Mouse (Mus musculus): ENCODE data around the gene Prpf4.

The Prpf4 gene

DNA sequence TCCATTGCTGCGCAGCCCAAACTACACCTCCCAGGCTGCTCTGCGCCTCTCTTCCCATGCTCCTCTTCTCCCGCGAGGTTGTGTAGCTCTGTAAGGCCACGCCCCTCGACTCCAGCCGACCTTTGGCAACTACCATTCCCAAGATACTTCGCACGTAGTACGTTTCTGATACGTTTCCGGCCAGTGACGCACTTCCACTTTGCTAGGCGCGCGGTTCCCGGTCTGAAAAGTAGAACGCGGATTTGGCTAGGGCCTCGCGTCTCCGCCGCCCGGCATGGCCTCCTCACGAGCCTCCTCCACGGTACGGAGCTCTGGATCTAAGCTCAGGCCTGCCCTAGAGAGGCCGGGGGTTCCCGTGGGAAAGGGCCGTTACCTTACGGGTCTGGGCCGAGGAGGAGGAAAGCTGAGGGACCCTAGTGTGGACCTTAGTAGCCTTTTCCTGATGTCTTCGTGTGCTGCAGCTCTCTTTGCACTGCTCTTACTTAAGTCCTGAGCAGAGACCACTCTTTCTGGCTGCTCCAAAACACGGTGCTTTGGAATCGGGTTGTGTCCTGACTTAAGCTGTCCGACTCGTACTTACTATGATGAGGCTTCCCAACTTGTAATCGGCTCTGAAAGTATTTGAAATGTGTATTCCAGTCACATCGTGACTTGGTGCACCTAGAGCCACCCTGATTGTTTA is at the start of gene Prpf4, which contains the start of gene Cdc26:
TSS of gene Prpf4 (plus strand) at position 197 of the 682 bp plus-strand sequence.
TSS of gene Cdc26 (minus strand) at position 42 of the 682 bp plus-strand sequence.
- peak; percentile 98 to 99 for DNase-seq (ENCODE audit: inconsistent age in 2 of 2, low spot score in 1 of 2)

DNA sequence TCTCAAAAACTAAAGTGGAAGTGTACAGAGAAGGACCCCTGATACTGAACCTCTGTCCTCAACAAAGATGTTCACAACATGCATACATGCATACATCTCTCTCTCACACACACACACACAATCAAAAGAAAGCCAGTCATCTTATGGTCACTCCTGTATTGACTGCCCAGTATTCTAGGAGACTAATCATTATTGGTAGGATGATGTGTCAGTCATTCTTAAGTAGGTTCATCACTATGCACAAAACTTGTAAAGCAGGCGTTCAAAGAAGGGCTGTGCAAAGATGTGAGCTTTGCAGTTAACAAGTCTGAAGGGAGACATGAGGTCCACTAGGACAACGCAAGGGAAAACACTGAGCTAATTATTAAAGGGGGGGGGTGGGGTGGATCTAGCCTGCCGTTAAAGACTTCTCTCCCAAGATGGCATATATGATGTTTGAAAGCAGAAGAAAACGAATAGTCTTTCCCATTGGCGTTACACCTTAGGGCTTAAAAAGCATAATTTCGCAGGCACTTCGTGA is 49.3 kb upstream of the Prpf4 start:
- peak in 1 of 2 experiments; percentile 20 for DNase-seq (ENCODE audit: inconsistent age in 2 of 2, low spot score in 1 of 2)

DNA sequence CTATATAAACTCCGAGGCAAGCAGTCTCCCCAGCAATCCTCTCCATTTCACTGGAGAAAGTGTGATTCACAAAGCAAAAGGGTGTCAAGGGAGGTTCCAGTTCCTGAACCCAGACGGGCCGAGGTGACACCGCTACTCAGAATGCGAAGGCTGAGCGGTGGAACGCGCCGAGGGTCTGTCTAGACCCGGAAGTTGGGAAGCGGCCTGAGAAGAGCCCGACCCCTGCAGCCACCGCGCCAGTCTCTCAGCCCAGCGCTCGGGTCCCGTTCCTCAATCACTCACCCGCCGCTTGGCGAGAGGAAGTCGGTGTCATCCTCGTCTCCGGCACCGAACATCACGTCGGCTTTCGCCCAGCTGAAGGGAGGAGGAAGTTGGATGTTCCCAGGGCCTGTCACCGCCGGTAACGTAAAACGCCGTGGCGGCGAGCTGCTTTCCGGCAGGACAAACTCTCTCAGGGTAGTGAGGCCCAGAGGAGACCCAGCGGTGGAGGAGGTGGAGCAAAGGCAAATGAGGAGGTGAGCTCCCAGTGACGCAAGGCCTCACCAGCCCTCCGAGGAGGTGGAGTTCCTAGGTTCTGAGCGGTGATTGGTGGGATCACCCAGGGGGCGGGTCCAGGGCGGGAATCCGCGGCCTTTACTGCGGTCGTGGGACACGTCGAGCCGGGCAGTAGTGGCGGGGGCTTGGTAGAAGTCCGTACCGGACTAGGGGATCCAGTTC is 48.4 kb upstream of the Prpf4 start, which contains the start of the genes Fkbp15 and Slc31a1:
TSS of gene Fkbp15 (minus strand) at position 461 of the 717 bp plus-strand sequence.
TSS of gene Slc31a1 (plus strand) at position 640 of the 717 bp plus-strand sequence.
- DNase-seq (ENCODE audit: inconsistent age in 2 of 2, low spot score in 1 of 2): peak; percentile 97 to 99

DNA sequence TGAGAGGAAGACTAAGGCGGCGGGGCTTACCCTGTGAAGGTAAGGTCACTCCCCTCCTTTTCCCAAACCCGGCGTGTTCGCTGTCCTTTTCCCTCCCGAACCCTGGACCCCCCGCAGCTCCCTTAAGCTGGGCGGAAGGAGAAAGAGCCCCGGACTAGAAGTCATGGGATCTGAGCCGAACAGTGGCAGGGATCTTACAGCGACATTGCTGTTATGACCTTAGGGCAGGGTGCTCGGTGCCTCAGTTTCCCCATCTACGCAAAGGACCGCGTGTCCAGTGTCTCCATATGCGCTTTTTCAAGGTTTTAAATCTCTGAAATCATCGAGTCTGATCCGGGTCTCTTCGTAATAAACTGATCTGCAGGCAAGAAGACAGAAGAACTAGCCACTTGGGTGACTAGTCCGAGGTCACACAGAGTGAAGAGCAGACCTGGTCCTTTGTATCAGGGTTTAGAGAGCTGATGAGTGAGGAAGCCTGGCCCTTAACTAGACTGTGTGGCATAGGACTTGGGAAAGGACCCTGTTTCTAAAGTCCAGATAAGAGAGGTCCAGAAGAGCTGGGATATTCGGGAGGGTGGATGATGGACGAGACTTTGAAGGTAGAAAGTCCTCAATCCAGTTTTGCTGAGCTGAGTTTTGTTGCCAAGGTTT is 47.7 kb upstream of the Prpf4 start:
- peak in 1 of 2 experiments; percentile 73 for DNase-seq (ENCODE audit: inconsistent age in 2 of 2, low spot score in 1 of 2)

DNA sequence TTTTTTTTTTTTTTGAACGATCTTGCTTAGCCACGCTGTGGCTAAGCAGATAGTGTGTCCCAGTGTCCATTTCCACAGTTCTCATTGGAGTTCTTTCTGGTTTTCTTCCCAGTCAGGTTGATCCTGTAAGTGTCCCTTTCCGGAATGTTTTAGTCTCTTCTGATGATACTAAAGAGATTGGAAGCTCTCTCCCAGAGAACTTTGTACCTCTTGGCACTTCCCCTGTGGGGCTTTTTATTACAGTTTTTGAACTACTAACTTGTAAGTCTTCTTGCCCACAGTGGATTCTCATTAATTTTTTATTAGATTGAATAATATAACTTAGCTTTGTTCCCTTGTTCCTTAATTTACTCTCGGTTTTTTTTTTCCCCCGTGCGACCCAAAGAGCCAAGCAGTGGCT is 47.0 kb upstream of the Prpf4 start:
- peak in 1 of 2 experiments; percentile 30 for DNase-seq (ENCODE audit: inconsistent age in 2 of 2, low spot score in 1 of 2)

DNA sequence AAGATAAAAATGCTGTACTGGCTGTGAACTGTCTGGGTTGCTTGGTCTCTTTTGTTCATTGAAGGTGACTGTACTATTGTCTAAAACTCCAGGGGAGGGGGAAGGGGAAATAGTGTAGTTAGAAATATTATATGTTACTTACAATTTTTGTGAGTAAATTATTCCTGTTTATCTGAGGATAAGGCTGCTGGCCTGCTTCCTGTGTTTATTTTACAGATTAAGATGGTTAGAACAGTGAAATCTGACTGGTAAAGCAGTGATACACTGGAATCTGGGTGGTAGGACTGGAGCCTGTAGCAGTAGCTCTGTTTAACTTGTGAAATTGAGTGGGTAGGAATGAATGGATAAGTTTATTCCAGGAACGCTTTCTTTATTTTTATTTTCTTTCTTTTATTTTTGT is 46.6 kb upstream of the Prpf4 start:
- DNase-seq (ENCODE audit: inconsistent age in 2 of 2, low spot score in 1 of 2): no peak

DNA sequence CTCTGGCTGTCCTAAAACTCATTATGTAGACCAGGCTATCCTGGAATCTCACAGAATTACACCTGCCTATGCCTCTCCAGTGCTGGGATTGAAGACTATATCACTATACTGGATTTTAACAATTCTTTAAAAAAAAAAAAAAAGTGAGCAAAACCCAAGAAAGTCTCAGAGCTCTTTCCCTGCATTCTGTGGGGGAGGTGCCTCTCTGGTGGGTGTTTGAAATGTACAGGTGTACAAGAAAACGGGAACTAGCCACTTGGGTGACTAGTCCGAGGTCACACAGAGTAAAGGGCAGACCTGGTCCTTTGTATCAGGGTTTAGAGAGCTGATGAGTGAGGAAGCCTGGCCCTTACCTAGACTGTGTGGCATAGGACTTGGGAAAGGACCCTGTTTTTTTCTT is 46.2 kb upstream of the Prpf4 start:
- DNase-seq (ENCODE audit: inconsistent age in 2 of 2, low spot score in 1 of 2): no peak

DNA sequence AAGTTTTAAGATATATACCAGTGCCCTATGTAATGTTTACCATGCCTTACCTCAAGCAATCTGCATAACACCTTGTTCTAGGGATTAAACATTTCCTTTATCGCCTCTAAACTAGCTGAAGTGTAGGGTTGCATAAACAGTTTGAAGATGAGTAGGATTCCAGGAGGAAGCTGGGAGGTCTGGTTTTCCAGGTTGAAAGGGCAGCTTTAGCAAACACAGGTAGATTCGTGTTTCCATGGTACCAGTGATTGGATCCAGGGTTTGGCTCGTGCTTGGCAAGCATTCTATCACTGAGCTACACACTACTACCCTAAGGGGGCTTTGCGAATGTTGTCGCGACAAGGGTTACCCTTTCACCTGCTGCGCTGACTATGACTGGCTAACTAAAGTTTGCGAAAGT is 44.3 kb upstream of the Prpf4 start:
- DNase-seq (ENCODE audit: inconsistent age in 2 of 2, low spot score in 1 of 2): peak in 1 of 2 experiments; percentile 21

DNA sequence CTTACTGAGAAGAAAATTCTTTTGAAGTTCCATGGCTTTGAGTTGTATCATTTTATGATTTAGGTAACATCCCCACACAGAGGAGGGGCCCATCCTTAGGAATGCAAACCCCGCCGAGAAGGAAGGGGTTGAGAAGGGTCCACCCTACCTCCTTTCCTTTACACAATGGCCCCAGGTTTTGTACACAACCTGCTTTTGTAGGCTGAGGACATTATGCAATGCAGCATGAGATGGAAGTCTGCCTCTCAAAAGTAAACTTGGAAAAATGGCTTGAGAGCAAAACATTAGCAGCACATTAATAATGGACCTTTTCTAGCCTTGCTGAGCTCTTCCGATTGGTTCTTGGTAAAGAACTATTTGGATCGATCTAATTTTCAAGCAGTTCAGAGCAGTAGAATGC is 42.3 kb upstream of the Prpf4 start:
- no peak for DNase-seq (ENCODE audit: inconsistent age in 2 of 2, low spot score in 1 of 2)

DNA sequence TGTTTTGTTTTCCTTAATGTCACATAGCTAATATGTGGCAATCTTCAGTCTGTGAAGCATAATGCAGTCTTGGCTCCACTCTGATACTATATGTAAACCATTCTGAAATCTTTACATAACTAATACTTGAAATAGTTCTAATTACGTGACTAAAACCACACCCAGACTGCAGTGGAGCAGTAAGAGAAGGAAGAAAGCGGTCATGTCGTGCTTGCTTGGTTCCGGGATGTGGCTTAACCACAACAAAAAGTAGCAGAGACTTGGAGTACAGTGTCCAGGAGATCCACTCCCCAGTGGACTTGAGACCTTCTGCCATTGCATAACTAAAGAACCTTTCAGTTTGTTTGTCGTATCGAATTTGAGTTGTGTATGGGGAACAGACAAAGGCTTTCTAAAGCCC is 41.0 kb upstream of the Prpf4 start:
- no peak for DNase-seq (ENCODE audit: inconsistent age in 2 of 2, low spot score in 1 of 2)

DNA sequence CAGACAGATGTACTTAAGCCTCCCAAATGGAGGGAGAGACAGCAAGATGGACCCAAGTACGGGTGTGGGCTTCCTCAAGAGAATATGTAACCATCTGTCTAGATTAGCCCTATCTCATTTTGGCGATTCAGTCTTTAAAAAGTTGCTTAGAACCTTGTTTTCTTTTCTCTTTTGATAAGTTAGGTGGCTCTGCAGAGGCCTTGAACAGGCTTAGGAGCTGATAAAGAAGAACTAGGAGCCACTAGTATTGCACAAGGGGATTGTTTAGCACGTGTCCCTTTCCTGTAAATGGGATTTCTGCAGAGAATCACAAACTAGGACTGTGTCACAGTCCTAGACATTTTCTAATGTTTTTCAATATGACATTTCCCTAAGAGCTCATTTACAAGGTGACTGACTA is 39.5 kb upstream of the Prpf4 start:
- no peak for DNase-seq (ENCODE audit: inconsistent age in 2 of 2, low spot score in 1 of 2)

DNA sequence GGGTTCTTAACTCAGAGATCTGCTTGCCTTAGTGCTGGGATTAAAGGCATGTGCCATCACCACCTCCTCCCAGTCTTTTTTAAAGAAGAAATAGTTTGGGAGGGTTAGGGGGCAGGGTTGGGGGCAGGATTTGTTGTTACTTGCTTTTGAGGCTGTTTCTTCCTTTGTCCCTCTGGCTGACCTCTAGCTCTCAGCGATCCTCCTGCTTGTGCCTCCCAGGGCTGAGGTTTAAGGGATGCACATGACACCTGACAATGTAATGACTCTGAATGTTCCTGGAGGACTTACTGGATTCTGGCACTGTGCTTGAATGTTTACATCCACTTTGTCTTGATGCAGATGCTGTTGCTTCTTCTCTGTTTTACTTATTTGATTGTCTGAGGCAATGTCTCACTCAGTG is 36.2 kb upstream of the Prpf4 start:
- no peak for DNase-seq (ENCODE audit: inconsistent age in 2 of 2, low spot score in 1 of 2)

DNA sequence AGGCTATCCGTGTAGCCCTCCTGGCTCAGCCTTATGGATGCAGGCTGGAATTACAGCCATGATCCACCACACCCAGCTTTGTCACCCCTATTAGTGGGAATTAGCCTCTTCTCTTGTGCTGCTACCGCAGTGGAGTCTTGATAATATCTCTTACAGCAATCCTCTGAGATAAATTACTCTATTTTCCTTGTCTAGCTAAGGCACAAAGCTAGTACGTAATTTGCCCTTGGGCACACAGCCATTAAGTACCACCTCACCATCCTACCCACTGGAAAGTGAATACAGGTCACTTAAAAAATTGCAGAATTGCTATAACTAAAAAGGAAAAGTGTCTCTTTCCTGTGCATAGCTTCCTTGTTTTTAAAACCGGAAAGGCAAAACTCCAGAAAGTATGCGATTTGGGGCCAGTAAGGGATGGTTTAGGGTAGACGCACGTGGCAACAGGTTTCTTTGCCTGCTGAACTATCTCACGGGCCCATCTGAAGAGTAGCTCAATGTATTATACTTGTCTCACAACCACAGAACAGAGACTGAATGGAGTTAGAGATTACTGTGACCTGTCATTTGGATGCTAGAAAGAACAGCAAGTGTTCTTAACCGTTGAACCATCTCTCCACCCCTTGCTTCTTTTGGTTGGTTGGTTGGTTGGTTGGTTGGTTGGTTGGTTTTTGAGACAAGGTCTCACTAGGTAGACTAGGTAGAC is 35.6 kb upstream of the Prpf4 start:
- DNase-seq (ENCODE audit: inconsistent age in 2 of 2, low spot score in 1 of 2): peak; percentile 36 to 60

DNA sequence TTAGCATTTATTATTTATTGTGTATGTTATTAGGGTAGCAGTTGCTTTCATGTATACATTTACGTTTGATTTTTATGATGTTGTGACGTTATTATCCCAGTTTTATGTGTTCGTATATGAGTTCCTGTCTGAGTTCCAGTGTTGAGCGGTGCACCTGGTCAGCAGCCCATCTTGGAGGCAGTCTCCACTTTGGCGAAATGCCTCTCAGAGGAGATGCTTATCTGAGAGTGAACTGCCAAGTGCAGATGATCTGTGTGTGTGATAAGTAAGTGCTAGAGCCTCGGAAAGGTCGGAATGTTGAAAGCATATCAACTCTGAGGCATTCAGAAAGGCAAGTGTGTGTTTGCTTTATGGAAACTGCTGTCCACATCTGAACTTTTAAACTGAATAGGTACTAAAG is 34.9 kb upstream of the Prpf4 start:
- DNase-seq (ENCODE audit: inconsistent age in 2 of 2, low spot score in 1 of 2): no peak

DNA sequence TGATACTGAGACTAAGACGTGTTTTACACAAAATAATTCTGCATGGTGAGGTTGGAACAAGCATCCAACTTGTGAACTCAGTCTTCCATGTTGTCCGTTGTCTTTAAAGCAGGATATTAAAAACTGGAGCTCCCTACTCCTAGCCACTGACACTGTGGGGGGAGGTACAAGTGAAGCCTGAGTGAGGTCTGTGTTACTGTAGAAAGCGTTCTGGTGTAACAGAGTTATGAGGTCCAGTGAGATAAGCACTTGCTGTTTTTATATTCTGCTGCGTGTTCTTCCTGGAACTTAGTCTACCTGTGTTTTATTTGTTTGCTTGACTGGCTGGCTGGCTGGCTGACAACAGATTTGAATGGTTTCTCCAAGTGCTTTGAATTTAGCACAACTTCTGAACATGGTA is 34.3 kb upstream of the Prpf4 start:
- no peak for DNase-seq (ENCODE audit: inconsistent age in 2 of 2, low spot score in 1 of 2)

DNA sequence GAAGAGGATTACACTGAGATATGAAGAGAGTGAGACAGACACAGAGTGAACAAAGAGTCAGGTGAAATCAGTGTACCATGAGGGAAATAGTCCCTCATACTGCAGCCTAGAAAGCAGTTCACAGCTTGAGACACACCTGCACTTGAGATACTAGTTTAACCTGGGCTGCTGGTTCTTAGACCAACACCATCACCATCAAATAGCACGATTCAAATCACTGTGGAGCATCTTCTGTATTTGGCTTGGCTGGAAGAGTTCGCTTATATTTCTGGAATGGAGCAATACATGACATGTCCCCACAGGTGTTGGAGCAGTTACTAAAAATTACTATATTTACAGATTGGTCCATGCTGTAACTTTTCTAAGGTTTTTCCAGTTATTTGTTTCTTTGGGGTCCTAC is 32.5 kb upstream of the Prpf4 start:
- DNase-seq (ENCODE audit: inconsistent age in 2 of 2, low spot score in 1 of 2): no peak

DNA sequence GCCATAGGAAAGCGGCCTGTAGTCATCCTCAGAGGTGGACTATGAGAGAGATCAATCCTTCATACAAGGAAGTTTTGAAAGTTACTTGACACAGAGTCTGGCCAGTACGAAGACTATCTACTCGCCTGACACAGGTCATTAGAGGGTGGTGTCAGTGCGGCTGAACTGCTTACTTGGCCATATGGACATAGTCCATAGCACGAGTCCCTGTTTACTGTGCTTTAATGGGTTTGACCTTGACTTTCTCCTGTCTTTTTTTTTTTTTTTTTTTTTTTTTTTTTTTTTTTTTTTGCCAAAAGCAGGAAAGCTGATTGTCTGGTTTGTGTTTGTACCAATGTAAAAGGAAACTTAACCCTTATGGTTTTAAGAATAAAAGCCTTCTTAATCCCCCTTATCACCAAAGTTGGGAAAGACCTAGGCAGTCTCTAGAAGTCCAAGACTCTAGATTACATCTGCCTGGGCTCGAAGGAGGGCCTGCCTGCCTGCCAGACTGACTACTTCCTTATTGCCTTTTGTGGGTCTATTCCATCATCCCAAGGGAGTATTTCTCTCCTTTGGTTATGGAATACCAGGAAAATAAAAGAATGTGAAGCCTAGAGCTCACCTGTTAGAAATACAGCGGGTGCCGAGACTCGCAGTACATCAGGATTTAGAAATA is 28.7 kb upstream of the Prpf4 start:
- DNase-seq (ENCODE audit: inconsistent age in 2 of 2, low spot score in 1 of 2): no peak

DNA sequence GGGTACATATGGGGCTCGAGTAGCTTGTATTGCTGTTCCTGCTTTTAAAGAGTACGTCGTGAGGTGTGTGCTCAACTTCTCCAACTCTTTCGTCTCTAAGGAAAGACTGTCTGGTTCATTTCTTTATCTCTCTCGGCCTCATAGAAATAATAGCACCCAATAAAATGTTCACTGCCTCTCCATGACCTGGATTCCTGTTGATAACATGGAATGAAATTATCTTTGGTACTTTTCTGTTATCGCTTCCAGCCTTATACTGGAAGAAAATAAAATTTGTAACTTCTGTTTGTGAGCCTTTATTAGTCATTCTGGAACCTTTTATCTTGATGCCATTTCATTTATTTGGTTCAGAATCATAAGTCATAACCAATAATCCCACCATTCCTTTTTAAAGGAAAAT is 25.4 kb upstream of the Prpf4 start:
- DNase-seq (ENCODE audit: inconsistent age in 2 of 2, low spot score in 1 of 2): no peak

DNA sequence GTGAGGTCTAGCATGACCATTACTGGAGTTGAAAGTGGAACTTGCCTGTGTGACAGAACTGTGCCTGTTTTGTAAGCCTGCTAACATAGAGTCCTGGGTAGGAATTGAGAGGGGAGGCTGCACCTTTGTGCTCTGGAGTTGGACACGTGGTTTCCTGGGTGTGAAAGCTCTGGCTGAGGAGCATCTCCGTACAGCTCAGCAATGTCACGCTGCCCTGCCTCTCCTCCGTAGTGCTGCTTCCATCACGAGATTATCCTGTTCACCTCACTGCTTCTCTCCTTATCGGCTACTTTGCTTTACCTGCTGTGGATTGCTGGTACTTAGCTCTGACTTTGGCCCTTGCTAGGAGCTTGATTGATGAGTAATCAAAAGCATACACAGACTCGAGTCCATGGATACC is 24.8 kb upstream of the Prpf4 start:
- DNase-seq (ENCODE audit: inconsistent age in 2 of 2, low spot score in 1 of 2): no peak

DNA sequence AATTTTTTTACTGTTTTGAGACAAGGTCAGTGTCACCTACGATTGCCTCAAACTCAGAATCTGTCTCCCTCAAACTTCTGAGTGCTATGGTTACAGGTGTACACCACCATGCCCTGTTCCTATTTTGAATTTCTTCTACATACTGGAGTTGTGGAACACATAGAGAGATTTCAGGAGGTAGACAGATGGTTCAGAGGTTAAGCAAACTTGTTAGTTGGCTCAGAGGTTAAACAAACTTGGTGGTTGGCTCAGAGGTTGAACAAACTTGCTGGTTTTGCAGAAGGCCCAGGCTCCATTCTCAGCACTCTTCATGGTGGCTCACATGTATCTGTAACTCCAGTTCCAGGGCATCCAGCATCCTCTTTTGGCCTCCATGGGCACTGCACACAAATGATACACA is 24.4 kb upstream of the Prpf4 start:
- DNase-seq (ENCODE audit: inconsistent age in 2 of 2, low spot score in 1 of 2): no peak

DNA sequence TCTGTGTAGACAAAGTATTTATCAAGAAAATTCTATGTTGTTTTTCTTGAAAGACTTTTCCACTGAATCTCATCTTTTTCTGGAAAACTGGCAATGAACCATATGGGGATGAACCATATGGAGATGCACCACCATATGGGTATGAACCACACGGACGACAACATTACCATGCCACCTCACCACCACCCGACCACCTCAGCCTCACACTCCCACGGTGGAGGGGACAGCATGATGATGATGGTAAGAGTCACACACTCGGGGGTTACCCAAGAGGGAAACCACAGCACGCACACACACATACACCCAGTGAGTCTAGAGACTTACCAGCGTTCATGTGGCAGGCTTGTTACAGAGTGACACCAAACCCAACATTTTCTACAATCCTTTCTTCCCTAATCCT is 23.2 kb upstream of the Prpf4 start:
- DNase-seq (ENCODE audit: inconsistent age in 2 of 2, low spot score in 1 of 2): no peak

Measured in adrenal gland, adult (tissue).